ENCODE assay signal across 8 mouse cellular contexts in genomic region chrX:12134541-12134940, GRCm38 (mm10). TPM values are rescaled to one million over a fixed set of nuclear protein-coding genes. Genes with fewer than 3 reads are reported as not detected.
A peak's percentile ranks its signal among the peaks of the same experiment; 100 is the strongest.
DNase-seq lines count a peak whose midpoint lies in the region; ATAC-seq lines count a peak whose summit lies in the region.

No protein-coding gene starts in this region.

- peak overlapping the region; percentile 42; the same call in 1 of the 2 replicates for H3K4me3 ChIP-seq in embryonic facial prominence, embryonic 13.5 days
- peak overlapping the region; percentile 54 for H3K4me3 ChIP-seq in heart, embryonic 16.5 days (ENCODE audit: low read length)

- DNase-seq in CD4-positive helper T cell, adult 2 months (ENCODE audit: low read depth, low spot score), result peak; percentile 78
- DNase-seq in R1 (ENCODE audit: low read depth, low spot score), result peak; percentile 44
- DNase-seq in kidney, postnatal 25 days, result peak; percentile 65 to 79
- DNase-seq in spleen, postnatal 10 days (ENCODE audit: low spot score in 2 of 2), result peak; percentile 35 to 76
- DNase-seq in frontal cortex, postnatal 36 days (ENCODE audit: low spot score in 2 of 2), result no peak

- peaks cover 57% of the 10 kb centered on the region for H3K4me1 ChIP-seq in embryonic facial prominence, embryonic 13.5 days
- peaks cover 23% of the 10 kb centered on the region for H3K4me1 ChIP-seq in heart, embryonic 16.5 days (ENCODE audit: control insufficient read depth, insufficient read depth, low read length)

- H3K9me3 ChIP-seq in embryonic facial prominence, embryonic 13.5 days, result no peaks in the 10 kb centered on the region
- no peaks in the 10 kb centered on the region for H3K9me3 ChIP-seq in heart, embryonic 16.5 days (replicated peaks; ENCODE audit: control insufficient read depth, low read length)

- no peaks in the 10 kb centered on the region for H3K36me3 ChIP-seq in embryonic facial prominence, embryonic 13.5 days
- H3K36me3 ChIP-seq in heart, embryonic 16.5 days (ENCODE audit: control insufficient read depth, insufficient read depth), result no peaks in the 10 kb centered on the region

- H3K27ac ChIP-seq in embryonic facial prominence, embryonic 13.5 days, result peak overlapping the region; percentile 87
- H3K27ac ChIP-seq in heart, embryonic 16.5 days (ENCODE audit: low read length), result peak overlapping the region; percentile 89

- no peak for ATAC-seq in embryonic facial prominence, embryonic 13.5 days (ENCODE audit: insufficient number of reproducible peaks, insufficient read depth, low FRiP score, low TSS enrichment, low read depth)
- ATAC-seq in heart, embryonic 16.5 days (replicated peaks; ENCODE audit: extremely low read depth, insufficient read depth, low FRiP score), result no peak
- peak; percentile 50 for ATAC-seq in megakaryocyte, adult 5-6 weeks (ENCODE audit: poor library complexity, severe bottlenecking)

- H3K9ac ChIP-seq in embryonic facial prominence, embryonic 13.5 days, result no peak overlapping the region
- peak overlapping the region; percentile 51 for H3K9ac ChIP-seq in heart, embryonic 16.5 days (ENCODE audit: low read length)

- WGBS in embryonic facial prominence, embryonic 13.5 days, result 10% methylated on average over 19 of the region's 19 CpGs
- WGBS in heart, embryonic 16.5 days, result 6% methylated on average over 19 of the region's 19 CpGs

- H3K27me3 ChIP-seq in embryonic facial prominence, embryonic 13.5 days, result peaks cover 97% of the 10 kb centered on the region
- H3K27me3 ChIP-seq in heart, embryonic 16.5 days (ENCODE audit: control insufficient read depth, insufficient read depth, low read length), result peaks cover 51% of the 10 kb centered on the region

- H3K4me2 ChIP-seq in embryonic facial prominence, embryonic 13.5 days, result peak overlapping the region; percentile 79
- peak overlapping the region; percentile 86 for H3K4me2 ChIP-seq in heart, embryonic 16.5 days (ENCODE audit: low read depth, low read length)

RNA-seq across cellular contexts. Expression of gene Bcor, which starts 25.6 kb away (rescaled TPM):
- 16.7 and 17.4 TPM in 2 replicates for polyA plus RNA-seq in embryonic facial prominence, embryonic 13.5 days (2015; fragmentation: Nextera tagmentation; extraction: Ambion mirVana)
- 11.5 and 13.5 TPM in 2 replicates for polyA plus RNA-seq in heart, embryonic 16.5 days (2015; fragmentation: Nextera tagmentation; extraction: Ambion mirVana)
- 27.3 and 27.7 TPM in 2 replicates for total RNA-seq in megakaryocyte, adult 5-6 weeks (2015)
- 24.7 and 27.9 TPM in 2 replicates for total RNA-seq in megakaryocyte, adult 5-6 weeks (2017)

Comparison
In these comparisons a context has a peak if more than half of its experiments do, and no peak if none do; other contexts are left out.
1. DNase-seq: peak in CD4-positive helper T cell, adult 2 months (single experiment), R1 (single experiment), kidney, postnatal 25 days (2 of 2) and spleen, postnatal 10 days (2 of 2); none in frontal cortex, postnatal 36 days (0 of 2).